Mouse (Mus musculus): ENCODE data around the gene Tspear. TPM values are rescaled to one million over a fixed set of nuclear protein-coding genes. Genes with fewer than 3 reads are reported as not detected.
"Not testable (repeated sequence)": the region's sequence is repeated elsewhere in the genome, so short reads cannot be mapped to it uniquely, and the experiment has no call there.

Tspear gene
- total and polyA plus RNA-seq, 3 experiments = not detected

DNA sequence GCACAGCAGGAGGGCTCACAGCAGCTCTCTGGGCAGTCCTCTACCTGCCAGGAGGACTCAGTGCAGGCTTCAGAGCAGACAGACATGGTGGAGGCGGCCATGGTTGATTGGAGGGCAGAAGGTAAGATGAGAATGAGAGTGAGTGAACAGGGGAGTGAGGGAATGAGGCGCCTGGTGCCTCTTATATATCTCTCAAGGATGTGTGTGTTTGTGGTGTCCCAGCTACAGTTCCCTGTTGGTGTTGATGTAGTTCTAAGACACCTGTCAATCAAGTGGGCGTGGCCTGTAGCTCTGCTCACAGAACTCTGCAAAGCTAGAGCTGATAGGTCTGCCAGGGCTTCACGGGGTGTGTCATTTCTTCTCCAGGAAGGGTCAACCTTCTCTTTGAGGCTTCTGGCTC lies 10.8 kb downstream of the Tspear start, which contains the start of gene Gm9508:
TSS of gene Gm9508 (minus strand) at position 101 of the 400 bp plus-strand sequence.
- TF ChIP-seq POLR2AphosphoS5 (IDR thresholded peaks at IDR 0.05; ENCODE audit: insufficient replicate concordance, low read depth, low read length) (no peak), GATA2 (IDR thresholded peaks at IDR 0.05; ENCODE audit: borderline replicate concordance, low read depth, low read length) (no peak), CTCF (IDR thresholded peaks at IDR 0.05; ENCODE audit: low read depth, low read length) (no peak), GATA1 (IDR thresholded peaks at IDR 0.05; ENCODE audit: borderline replicate concordance, low read length) (no peak)
- ATAC-seq (ENCODE audit: extremely low read depth, insufficient number of reproducible peaks, low FRiP score, poor library complexity, severe bottlenecking) (no peak), DNase-seq (ENCODE audit: low spot score) (no peak)
- H3K4me1 ChIP-seq (ENCODE audit: insufficient read depth, low read depth, low read length) = peaks cover 2% of the 10 kb centered on the region; the same call in 1 of the 2 replicates
- H3K4me3 ChIP-seq (ENCODE audit: low read depth, low read length) = no peak within 1 kb of the TSS
- peaks cover 29% of the 10 kb centered on the region; the same call in 1 of the 2 replicates for H3K27me3 ChIP-seq (ENCODE audit: insufficient read depth, low read length)
- no peaks in the 10 kb centered on the region for H3K9me3 ChIP-seq (replicated peaks)
- H3K36me3 ChIP-seq (replicated peaks) = no peaks in the 10 kb centered on the region

DNA sequence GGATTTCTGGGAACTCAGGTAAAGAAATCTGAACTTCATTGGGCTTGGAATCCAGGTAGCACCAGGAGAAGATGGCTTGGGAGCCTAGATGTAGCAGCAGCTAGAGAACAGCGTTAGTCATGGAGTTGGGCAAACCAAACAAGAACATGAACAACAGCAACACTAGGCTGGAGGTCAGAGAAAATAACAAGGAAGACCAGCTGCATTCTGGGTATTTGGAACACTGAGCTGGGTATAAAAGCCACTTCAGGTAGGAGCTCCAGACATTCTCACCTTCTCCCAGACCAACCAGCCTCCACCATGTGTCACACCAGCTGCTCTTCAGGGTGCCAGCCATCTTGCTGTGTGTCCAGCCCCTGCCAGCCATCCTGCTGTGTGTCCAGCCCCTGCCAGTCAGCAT lies 20.0 kb downstream of the Tspear start, which contains the start of gene Gm10272:
TSS of gene Gm10272 (plus strand) at position 301 of the 400 bp plus-strand sequence.
- DNase-seq (ENCODE audit: low spot score) (no peak), ATAC-seq (ENCODE audit: extremely low read depth, insufficient number of reproducible peaks, low FRiP score, poor library complexity, severe bottlenecking) (no peak)
- H3K4me3 ChIP-seq (ENCODE audit: low read depth, low read length) = no peak within 1 kb of the TSS
- no peaks in the 10 kb centered on the region for H3K9me3 ChIP-seq (replicated peaks)
- TF ChIP-seq POLR2AphosphoS5 (IDR thresholded peaks at IDR 0.05; ENCODE audit: insufficient replicate concordance, low read depth, low read length) (no peak), GATA1 (IDR thresholded peaks at IDR 0.05; ENCODE audit: borderline replicate concordance, low read length) (no peak), CTCF (IDR thresholded peaks at IDR 0.05; ENCODE audit: low read depth, low read length) (no peak), TAL1 (conservative IDR thresholded peaks at IDR 0.05; ENCODE audit: low read depth, low read length) (no peak), GATA2 (IDR thresholded peaks at IDR 0.05; ENCODE audit: borderline replicate concordance, low read depth, low read length) (no peak)
- H3K36me3 ChIP-seq (replicated peaks) = no peaks in the 10 kb centered on the region
- no peaks in the 10 kb centered on the region for H3K4me1 ChIP-seq (ENCODE audit: insufficient read depth, low read depth, low read length)
- peaks cover 9% of the 10 kb centered on the region for H3K27me3 ChIP-seq (ENCODE audit: insufficient read depth, low read length)

DNA sequence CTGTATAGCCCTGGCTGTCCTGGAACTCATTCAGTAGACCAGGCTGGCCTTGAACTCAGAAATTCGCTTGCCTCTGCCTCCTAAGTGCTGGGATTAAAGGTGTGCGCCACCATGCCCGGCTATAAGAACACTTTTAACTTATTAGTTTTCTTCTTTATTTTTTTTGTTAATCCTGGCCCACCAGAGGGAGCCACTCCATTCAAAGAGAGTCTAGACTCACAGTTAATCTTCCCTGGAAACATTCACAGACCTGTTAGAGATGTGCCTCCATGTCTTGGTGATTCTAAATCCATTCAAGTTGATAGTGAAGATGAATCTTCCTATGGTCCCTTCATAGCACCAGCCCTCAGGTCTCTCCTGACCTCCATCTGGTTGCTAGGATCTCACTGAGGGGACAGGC lies 23.5 kb downstream of the Tspear start:
- Histone ChIP-seq H3K4me1 (ENCODE audit: insufficient read depth, low read depth, low read length) (no peaks in the 10 kb centered on the region), H3K9me3 (replicated peaks) (no peaks in the 10 kb centered on the region), H3K36me3 (replicated peaks) (no peaks in the 10 kb centered on the region), H3K4me3 (ENCODE audit: low read depth, low read length) (no peak overlapping the region), H3K27me3 (ENCODE audit: insufficient read depth, low read length) (peaks cover 17% of the 10 kb centered on the region)
- no peak for TF ChIP-seq GATA2 (IDR thresholded peaks at IDR 0.05; ENCODE audit: borderline replicate concordance, low read depth, low read length)
- TF ChIP-seq POLR2AphosphoS5 (IDR thresholded peaks at IDR 0.05; ENCODE audit: insufficient replicate concordance, low read depth, low read length) = no peak
- no peak for TF ChIP-seq CTCF (IDR thresholded peaks at IDR 0.05; ENCODE audit: low read depth, low read length)
- ATAC-seq (ENCODE audit: extremely low read depth, insufficient number of reproducible peaks, low FRiP score, poor library complexity, severe bottlenecking) (no peak), DNase-seq (ENCODE audit: low spot score) (no peak)

DNA sequence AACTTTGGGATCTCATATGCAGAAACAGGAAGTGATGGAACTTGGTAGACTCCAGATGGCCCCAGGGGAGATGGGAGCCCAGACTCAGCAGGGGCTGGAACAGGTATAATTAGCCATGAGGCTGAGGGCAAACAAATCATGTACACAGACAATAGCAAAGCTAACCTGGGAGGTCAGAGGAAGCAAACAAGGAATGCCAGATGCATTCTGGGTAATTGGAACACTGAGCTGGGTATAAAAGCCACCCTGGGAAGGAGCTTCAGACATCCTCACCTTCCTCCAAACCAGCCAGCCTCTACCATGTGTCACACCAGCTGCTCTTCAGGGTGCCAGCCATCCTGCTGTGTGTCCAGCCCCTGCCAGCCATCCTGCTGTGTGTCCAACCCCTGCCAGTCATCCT lies 24.8 kb downstream of the Tspear start, which contains the start of gene Gm10024:
TSS of gene Gm10024 (plus strand) at position 301 of the 400 bp plus-strand sequence.
- DNase-seq (ENCODE audit: low spot score); ATAC-seq (ENCODE audit: extremely low read depth, insufficient number of reproducible peaks, low FRiP score, poor library complexity, severe bottlenecking); H3K9me3 ChIP-seq (replicated peaks); H3K4me3 ChIP-seq (ENCODE audit: low read depth, low read length); H3K36me3 ChIP-seq (replicated peaks); H3K4me1 ChIP-seq (ENCODE audit: insufficient read depth, low read depth, low read length): not testable (repeated sequence)
- peaks cover 21% of the 10 kb centered on the region for H3K27me3 ChIP-seq (ENCODE audit: insufficient read depth, low read length)

DNA sequence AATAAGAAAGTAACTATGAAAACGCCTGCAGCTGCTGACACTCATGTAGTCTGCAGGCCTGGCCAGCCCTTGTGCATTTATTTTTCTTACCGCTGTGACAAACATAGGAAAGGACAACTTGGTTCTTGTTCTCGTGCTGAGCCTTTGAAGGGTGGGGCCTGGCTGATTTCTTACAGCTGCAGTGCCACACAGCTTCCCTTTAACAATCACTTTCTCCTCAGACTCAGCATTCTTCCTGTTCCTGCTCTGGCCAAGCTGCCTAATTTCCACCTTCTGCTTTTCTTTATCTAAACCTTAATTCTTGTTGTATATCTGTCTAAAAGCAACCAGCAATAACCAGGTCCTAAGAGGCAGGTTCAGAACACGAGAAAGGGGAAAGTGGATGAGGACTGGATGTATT lies 27.4 kb downstream of the Tspear start:
- Histone ChIP-seq H3K4me3 (ENCODE audit: low read depth, low read length) (no peak overlapping the region), H3K4me1 (ENCODE audit: insufficient read depth, low read depth, low read length) (no peaks in the 10 kb centered on the region), H3K27me3 (ENCODE audit: insufficient read depth, low read length) (peaks cover 21% of the 10 kb centered on the region), H3K9me3 (replicated peaks) (no peaks in the 10 kb centered on the region), H3K36me3 (replicated peaks) (no peaks in the 10 kb centered on the region)
- ATAC-seq (ENCODE audit: extremely low read depth, insufficient number of reproducible peaks, low FRiP score, poor library complexity, severe bottlenecking) (no peak), DNase-seq (ENCODE audit: low spot score) (no peak)
- TF ChIP-seq CTCF (IDR thresholded peaks at IDR 0.05; ENCODE audit: low read depth, low read length) = no peak
- no peak for TF ChIP-seq POLR2AphosphoS5 (IDR thresholded peaks at IDR 0.05; ENCODE audit: insufficient replicate concordance, low read depth, low read length)
- TF ChIP-seq GATA1 (IDR thresholded peaks at IDR 0.05; ENCODE audit: borderline replicate concordance, low read length) = no peak
- TF ChIP-seq TAL1 (conservative IDR thresholded peaks at IDR 0.05; ENCODE audit: low read depth, low read length) = no peak
- no peak for TF ChIP-seq GATA2 (IDR thresholded peaks at IDR 0.05; ENCODE audit: borderline replicate concordance, low read depth, low read length)

DNA sequence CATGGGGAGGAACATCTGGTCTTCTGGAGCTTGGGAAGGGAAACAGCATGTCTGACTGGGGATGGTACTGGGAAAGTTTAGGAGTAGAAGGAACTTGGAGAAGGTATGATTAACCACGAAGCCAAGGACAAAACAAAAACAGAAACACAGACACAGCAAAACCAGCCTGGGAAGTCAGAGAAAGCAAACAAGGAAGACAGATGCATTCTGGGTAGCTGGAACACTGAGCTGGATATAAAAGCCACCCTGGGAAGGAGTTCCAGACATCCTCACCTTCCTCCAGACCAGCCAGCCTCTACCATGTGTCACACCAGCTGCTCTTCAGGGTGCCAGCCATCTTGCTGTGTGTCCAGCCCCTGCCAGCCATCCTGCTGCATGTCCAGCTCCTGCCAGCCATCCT lies 29.1 kb downstream of the Tspear start, which contains the start of gene Gm10142:
TSS of gene Gm10142 (plus strand) at position 301 of the 400 bp plus-strand sequence.
- no peak for TF ChIP-seq TAL1 (conservative IDR thresholded peaks at IDR 0.05; ENCODE audit: low read depth, low read length)
- no peak for TF ChIP-seq GATA2 (IDR thresholded peaks at IDR 0.05; ENCODE audit: borderline replicate concordance, low read depth, low read length)
- no peak for TF ChIP-seq POLR2AphosphoS5 (IDR thresholded peaks at IDR 0.05; ENCODE audit: insufficient replicate concordance, low read depth, low read length)
- TF ChIP-seq GATA1 (IDR thresholded peaks at IDR 0.05; ENCODE audit: borderline replicate concordance, low read length) = no peak
- TF ChIP-seq CTCF (IDR thresholded peaks at IDR 0.05; ENCODE audit: low read depth, low read length) = no peak
- Histone ChIP-seq H3K27me3 (ENCODE audit: insufficient read depth, low read length) (peaks cover 20% of the 10 kb centered on the region), H3K4me1 (ENCODE audit: insufficient read depth, low read depth, low read length) (no peaks in the 10 kb centered on the region), H3K9me3 (replicated peaks) (peaks cover 1% of the 10 kb centered on the region), H3K36me3 (replicated peaks) (no peaks in the 10 kb centered on the region), H3K4me3 (ENCODE audit: low read depth, low read length) (no peak within 1 kb of the TSS)
- DNase-seq (ENCODE audit: low spot score) (no peak), ATAC-seq (ENCODE audit: extremely low read depth, insufficient number of reproducible peaks, low FRiP score, poor library complexity, severe bottlenecking) (no peak)

DNA sequence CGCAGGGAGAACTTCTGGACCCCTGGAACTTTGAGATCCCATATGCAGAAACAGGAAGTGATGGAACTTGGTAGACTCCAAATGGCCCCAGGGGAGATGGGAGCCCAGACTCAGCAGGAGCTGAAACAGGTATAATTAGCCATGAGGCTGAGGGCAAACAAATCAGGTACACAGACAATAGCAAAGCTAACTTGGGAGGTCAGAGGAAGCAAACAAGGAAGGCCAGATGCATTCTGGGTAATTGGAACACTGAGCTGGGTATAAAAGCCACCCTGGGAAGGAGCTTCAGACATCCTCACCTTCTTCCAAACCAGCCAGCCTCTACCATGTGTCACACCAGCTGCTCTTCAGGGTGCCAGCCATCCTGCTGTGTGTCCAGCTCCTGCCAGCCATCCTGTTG lies 33.9 kb downstream of the Tspear start, which contains the start of gene Krtap12-1:
TSS of gene Krtap12-1 (plus strand) at position 301 of the 400 bp plus-strand sequence.
- H3K9me3 ChIP-seq (replicated peaks); H3K27me3 ChIP-seq (ENCODE audit: insufficient read depth, low read length); ATAC-seq (ENCODE audit: extremely low read depth, insufficient number of reproducible peaks, low FRiP score, poor library complexity, severe bottlenecking); H3K4me3 ChIP-seq (ENCODE audit: low read depth, low read length); DNase-seq (ENCODE audit: low spot score); H3K36me3 ChIP-seq (replicated peaks); H3K4me1 ChIP-seq (ENCODE audit: insufficient read depth, low read depth, low read length): not testable (repeated sequence)
